Comparison of ENCODE assay signal across 1 mouse cellular context in the genomic region with DNA sequence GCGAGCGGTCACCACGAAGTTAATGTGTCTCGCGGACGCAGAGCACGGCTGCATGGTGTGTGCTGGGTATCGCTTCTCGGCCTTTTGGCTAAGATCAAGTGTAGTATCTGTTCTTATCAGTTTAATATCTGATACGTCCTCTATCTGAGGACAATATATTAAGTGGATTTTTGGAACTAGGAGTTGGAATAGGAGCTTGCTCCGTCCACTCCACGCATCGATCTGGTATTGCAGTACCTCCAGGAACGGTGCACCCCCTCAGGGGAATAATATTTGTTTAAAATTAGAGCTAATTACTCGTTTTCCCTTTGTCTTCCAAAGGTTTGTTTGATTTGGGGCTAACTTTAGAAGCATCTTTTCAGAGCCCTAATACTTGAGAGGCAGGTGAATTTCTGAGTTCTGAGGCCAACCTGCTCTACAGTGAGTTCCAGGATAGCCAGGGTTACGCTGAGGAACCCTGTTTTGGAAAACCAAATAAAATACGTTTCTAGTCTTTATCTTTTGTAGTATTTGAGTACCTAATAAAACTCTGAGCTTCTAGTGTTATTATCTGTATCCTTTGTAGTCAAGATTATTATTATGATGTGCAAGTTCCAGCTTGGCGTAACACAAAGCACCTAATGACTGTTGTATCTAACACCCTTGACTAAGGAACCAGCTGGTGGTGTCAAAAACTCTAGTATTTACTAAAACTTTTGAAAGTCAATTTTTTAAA.
TF ChIP-seq lines count a peak whose summit lies in the region.

No protein-coding gene starts in this region.

TF ChIP-seq in CH12.LX, 34 proteins besides CTCF, POLR2A, EP300 and RAD21 (continued from another document):
- TF ChIP-seq JUND (conservative IDR thresholded peaks at IDR 0.05; ENCODE audit: low read depth, low read length) (peak; percentile 79; the same call in 1 of the 2 replicates), BHLHE40 (IDR thresholded peaks at IDR 0.05; ENCODE audit: low read depth, low read length) (peak; percentile 65; the same call in 1 of the 2 replicates), UBTF (IDR thresholded peaks at IDR 0.05; ENCODE audit: low read depth, low read length) (no peak), CHD2 (IDR thresholded peaks at IDR 0.05; ENCODE audit: low read length) (peak; percentile 84), MXI1 (IDR thresholded peaks at IDR 0.05; ENCODE audit: low read depth, low read length) (peak; percentile 28; the same call in 1 of the 2 replicates), IRF4 (IDR thresholded peaks at IDR 0.05; ENCODE audit: low read depth, low read length) (peak; percentile 67), MAX (IDR thresholded peaks at IDR 0.05; ENCODE audit: low read length) (no peak; the same call in 1 of the 2 replicates), SMC3 (IDR thresholded peaks at IDR 0.05; ENCODE audit: low read depth, low read length) (no peak), ZMIZ1 (IDR thresholded peaks at IDR 0.05; ENCODE audit: low read depth, low read length) (peak; percentile 100), MAZ (IDR thresholded peaks at IDR 0.05; ENCODE audit: low read depth, low read length) (peak; percentile 92), ZC3H11A (IDR thresholded peaks at IDR 0.05; ENCODE audit: low read depth, low read length) (no peak), NELFE (IDR thresholded peaks at IDR 0.05; ENCODE audit: low read depth, low read length) (peak; percentile 99), ZKSCAN1 (IDR thresholded peaks at IDR 0.05; ENCODE audit: borderline replicate concordance, low read depth, low read length) (no peak), JUN (IDR thresholded peaks at IDR 0.05; ENCODE audit: insufficient read depth, low read depth, low read length) (0 out of 2 replicates have a peak, but pooled peaks have one; percentile 28), TBP (conservative IDR thresholded peaks at IDR 0.05; ENCODE audit: low read depth, low read length) (peak; percentile 61), USF1 (IDR thresholded peaks at IDR 0.05; ENCODE audit: low read depth, low read length) (no peak), HCFC1 (IDR thresholded peaks at IDR 0.05; ENCODE audit: low read depth, low read length) (peak; percentile 78), ELF1 (IDR thresholded peaks at IDR 0.05; ENCODE audit: low read depth, low read length) (peak; percentile 30; the same call in 1 of the 2 replicates), USF2 (conservative IDR thresholded peaks at IDR 0.05; ENCODE audit: low read depth, low read length) (no peak), SIN3A (IDR thresholded peaks at IDR 0.05; ENCODE audit: low read length) (peak; percentile 90), MAFK (IDR thresholded peaks at IDR 0.05; ENCODE audit: insufficient replicate concordance, low read length) (peak; percentile 76; the same call in 1 of the 2 replicates), PAX5 (IDR thresholded peaks at IDR 0.05; ENCODE audit: low read length) (no peak), E2F4 (IDR thresholded peaks at IDR 0.05; ENCODE audit: insufficient replicate concordance, low read depth, low read length) (peak; percentile 88; the same call in 1 of the 2 replicates), CHD1 (IDR thresholded peaks at IDR 0.05; ENCODE audit: low read depth, low read length) (peak; percentile 60; the same call in 1 of the 2 replicates), POLR2AphosphoS2 (IDR thresholded peaks at IDR 0.05; ENCODE audit: low read depth, low read length) (peak; percentile 100), ZNF384 (IDR thresholded peaks at IDR 0.05; ENCODE audit: low read depth, low read length) (no peak), KAT2A (IDR thresholded peaks at IDR 0.05; ENCODE audit: insufficient replicate concordance, low read length) (0 out of 2 replicates have a peak, but pooled peaks have one; percentile 55), RCOR1 (conservative IDR thresholded peaks at IDR 0.05; ENCODE audit: low read depth, low read length) (peak; percentile 97), GABPA (IDR thresholded peaks at IDR 0.05; ENCODE audit: insufficient replicate concordance, low read depth, low read length) (no peak; the same call in 1 of the 2 replicates), ETS1 (conservative IDR thresholded peaks at IDR 0.05; ENCODE audit: low read depth, low read length) (peak; percentile 92), MYC (IDR thresholded peaks at IDR 0.05; ENCODE audit: low read depth, low read length) (no peak), NRF1 (IDR thresholded peaks at IDR 0.05; ENCODE audit: low read depth, low read length) (peak; percentile 57), TCF12 (IDR thresholded peaks at IDR 0.05; ENCODE audit: low read depth, low read length) (peak; percentile 57; the same call in 1 of the 2 replicates)
TF ChIP-seq in CH12.LX: peak in this region for 23.
